Mouse (Mus musculus) frontal cortex, postnatal 14 days (tissue): ENCODE results near the gene Ssh2.

Source experiments
- DNase-seq, 2 experiments: peaks; one replicate each; pipeline ENCODE4 v3.0.0; 2022; ENCODE audit warnings: low spot score in 2 of 2

Ssh2 gene

GRCm38 (mm10) chr11:77406329-77406728 is 190.2 kb downstream of the Ssh2 start:
- no peak for DNase-seq

- DNase-seq, result no peak
These were observed 193.8 kb downstream of the Ssh2 start for GRCm38 (mm10) chr11:77409879-77410278.

- no peak for DNase-seq
These were observed 195.2 kb downstream of the Ssh2 start for GRCm38 (mm10) chr11:77411284-77411683.

- no peak for DNase-seq
These were observed 198.2 kb downstream of the Ssh2 start for GRCm38 (mm10) chr11:77414141-77414839.

- no peak for DNase-seq
These were observed 200.3 kb downstream of the Ssh2 start for GRCm38 (mm10) chr11:77416212-77417000.

- DNase-seq, result no peak
These were observed 201.9 kb downstream of the Ssh2 start for GRCm38 (mm10) chr11:77418021-77418420.

- DNase-seq, result no peak
These were observed 207.2 kb downstream of the Ssh2 start for GRCm38 (mm10) chr11:77423175-77423859.

- DNase-seq, result no peak
These were observed 212.4 kb downstream of the Ssh2 start for GRCm38 (mm10) chr11:77428446-77428845.

GRCm38 (mm10) chr11:77437026-77437425 is 220.9 kb downstream of the Ssh2 start:
- no peak for DNase-seq

- DNase-seq, result no peak
These were observed 224.0 kb downstream of the Ssh2 start for GRCm38 (mm10) chr11:77440081-77440480.

- DNase-seq, result no peak
These were observed 224.9 kb downstream of the Ssh2 start for GRCm38 (mm10) chr11:77441020-77441419.

GRCm38 (mm10) chr11:77442186-77443170 is 226.4 kb downstream of the Ssh2 start:
- no peak for DNase-seq

GRCm38 (mm10) chr11:77444939-77445338 is 228.9 kb downstream of the Ssh2 start:
- DNase-seq, result no peak

GRCm38 (mm10) chr11:77446628-77447041 is 230.5 kb downstream of the Ssh2 start:
- peak in 1 of 2 experiments; percentile 42 for DNase-seq

GRCm38 (mm10) chr11:77449224-77449623 is 233.1 kb downstream of the Ssh2 start:
- no peak for DNase-seq

- no peak for DNase-seq
These were observed 235.6 kb downstream of the Ssh2 start for GRCm38 (mm10) chr11:77451670-77452069.

- DNase-seq, result no peak
These were observed 237.3 kb downstream of the Ssh2 start for GRCm38 (mm10) chr11:77453388-77453787.

- DNase-seq, result no peak
These were observed 239.9 kb downstream of the Ssh2 start for GRCm38 (mm10) chr11:77455770-77456510.

- DNase-seq, result no peak
These were observed 240.8 kb downstream of the Ssh2 start for GRCm38 (mm10) chr11:77456866-77457265.

GRCm38 (mm10) chr11:77461856-77462255 is 245.8 kb downstream of the Ssh2 start:
- no peak for DNase-seq
